Mouse (Mus musculus): ENCODE results near the gene Usp21. TPM values are rescaled to one million over a fixed set of nuclear protein-coding genes. Genes with fewer than 3 reads are reported as not detected.
A peak's percentile ranks its signal among the peaks of the same experiment; 100 is the strongest.

The Usp21 gene
- polyA plus RNA-seq, 1 experiment from 2014 or later = 59.4 TPM

GRCm38 (mm10) chr1:171271196-171271595 lies 16.6 kb downstream of the Usp21 start:
- H3K9me3 ChIP-seq (replicated peaks; ENCODE audit: low read length) = no peaks in the 10 kb centered on the region
- H3K9ac ChIP-seq (ENCODE audit: low read depth, low read length) = peak overlapping the region; percentile 64; the same call in 1 of the 2 replicates
- peaks cover 26% of the 10 kb centered on the region for H3K36me3 ChIP-seq (ENCODE audit: insufficient read depth, low read length)
- 38% methylated on average over 9 of the region's 9 CpGs for WGBS
- ATAC-seq (replicated peaks; ENCODE audit: low FRiP score, low read depth) (no peak), DNase-seq (ENCODE audit: low spot score) (no peak)
- no peak for TF ChIP-seq CTCF (IDR thresholded peaks at IDR 0.05; ENCODE audit: low read depth)
- H3K4me1 ChIP-seq (replicated peaks; ENCODE audit: insufficient read depth, low read length) = peaks cover 12% of the 10 kb centered on the region; the same call in 1 of the 2 replicates
- peak overlapping the region; percentile 63 for H3K27ac ChIP-seq
- no peaks in the 10 kb centered on the region for H3K27me3 ChIP-seq (ENCODE audit: insufficient read depth, low read length)
- peak overlapping the region; percentile 64 for H3K4me3 ChIP-seq (replicated peaks; ENCODE audit: low read depth, low read length)
- H3K4me2 ChIP-seq (ENCODE audit: low read length) = peak overlapping the region; percentile 83

- DNase-seq (ENCODE audit: low spot score) (peak; percentile 56), ATAC-seq (replicated peaks; ENCODE audit: low FRiP score, low read depth) (peak; percentile 89)
- no peak for TF ChIP-seq CTCF (IDR thresholded peaks at IDR 0.05; ENCODE audit: low read depth)
- H3K4me3 ChIP-seq (replicated peaks; ENCODE audit: low read depth, low read length) = peak overlapping the region; percentile 64
- peak overlapping the region; percentile 64 for H3K9ac ChIP-seq (ENCODE audit: low read depth, low read length)
- H3K27me3 ChIP-seq (ENCODE audit: insufficient read depth, low read length) = no peaks in the 10 kb centered on the region
- peak overlapping the region; percentile 63 for H3K27ac ChIP-seq
- H3K36me3 ChIP-seq (ENCODE audit: insufficient read depth, low read length) = peaks cover 20% of the 10 kb centered on the region
- peak overlapping the region; percentile 83 for H3K4me2 ChIP-seq (ENCODE audit: low read length)
- WGBS = under 1% methylated on average over 19 of the region's 19 CpGs
- no peaks in the 10 kb centered on the region for H3K9me3 ChIP-seq (replicated peaks; ENCODE audit: low read length)
- peaks cover 12% of the 10 kb centered on the region; the same call in 1 of the 2 replicates for H3K4me1 ChIP-seq (replicated peaks; ENCODE audit: insufficient read depth, low read length)
These were observed 17.3 kb downstream of the Usp21 start for GRCm38 (mm10) chr1:171270573-171270900.

GRCm38 (mm10) chr1:171269848-171270572 lies 17.8 kb downstream of the Usp21 start, which contains the start of gene B4galt3:
Gene B4galt3, plus strand, starts transcription at chr1:171270328.
- H3K36me3 ChIP-seq (ENCODE audit: insufficient read depth, low read length) = peaks cover 15% of the 10 kb centered on the region
- peak within 1 kb of the TSS; percentile 64 for H3K4me3 ChIP-seq (replicated peaks; ENCODE audit: low read depth, low read length)
- H3K9me3 ChIP-seq (replicated peaks; ENCODE audit: low read length) = no peaks in the 10 kb centered on the region
- peak within 1 kb of the TSS; percentile 83 for H3K4me2 ChIP-seq (ENCODE audit: low read length)
- 3% methylated on average over 36 of the region's 36 CpGs for WGBS
- H3K4me1 ChIP-seq (replicated peaks; ENCODE audit: insufficient read depth, low read length) = peaks cover 12% of the 10 kb centered on the region; the same call in 1 of the 2 replicates
- ATAC-seq (replicated peaks; ENCODE audit: low FRiP score, low read depth) (peak; percentile 95), DNase-seq (ENCODE audit: low spot score) (peak; percentile 93)
- H3K9ac ChIP-seq (ENCODE audit: low read depth, low read length) = peak within 1 kb of the TSS; percentile 64
- no peaks in the 10 kb centered on the region for H3K27me3 ChIP-seq (ENCODE audit: insufficient read depth, low read length)
- H3K27ac ChIP-seq = peak within 1 kb of the TSS; percentile 63
- TF ChIP-seq CTCF (IDR thresholded peaks at IDR 0.05; ENCODE audit: low read depth) = no peak

GRCm38 (mm10) chr1:171268341-171268740 lies 19.4 kb downstream of the Usp21 start:
- no peaks in the 10 kb centered on the region for H3K36me3 ChIP-seq (ENCODE audit: insufficient read depth, low read length)
- no peak for ATAC-seq (replicated peaks; ENCODE audit: low FRiP score, low read depth)
- no peak for DNase-seq (ENCODE audit: low spot score)
- no peak for TF ChIP-seq CTCF (IDR thresholded peaks at IDR 0.05; ENCODE audit: low read depth)
- H3K27ac ChIP-seq = no peak overlapping the region
- H3K4me2 ChIP-seq (ENCODE audit: low read length) = no peak overlapping the region
- no peaks in the 10 kb centered on the region for H3K27me3 ChIP-seq (ENCODE audit: insufficient read depth, low read length)
- H3K9ac ChIP-seq (ENCODE audit: low read depth, low read length) = no peak overlapping the region
- 76% methylated on average over 1 of the region's 1 CpGs for WGBS
- no peaks in the 10 kb centered on the region for H3K9me3 ChIP-seq (replicated peaks; ENCODE audit: low read length)
- H3K4me3 ChIP-seq (replicated peaks; ENCODE audit: low read depth, low read length) = no peak overlapping the region
- H3K4me1 ChIP-seq (replicated peaks; ENCODE audit: insufficient read depth, low read length) = peaks cover 16% of the 10 kb centered on the region; the same call in 1 of the 2 replicates

- Histone ChIP-seq H3K27ac (no peak overlapping the region), H3K4me1 (replicated peaks; ENCODE audit: insufficient read depth, low read length) (peaks cover 16% of the 10 kb centered on the region), H3K9ac (ENCODE audit: low read depth, low read length) (no peak overlapping the region), H3K4me3 (replicated peaks; ENCODE audit: low read depth, low read length) (no peak overlapping the region), H3K36me3 (ENCODE audit: insufficient read depth, low read length) (no peaks in the 10 kb centered on the region), H3K9me3 (replicated peaks; ENCODE audit: low read length) (no peaks in the 10 kb centered on the region), H3K27me3 (ENCODE audit: insufficient read depth, low read length) (no peaks in the 10 kb centered on the region), H3K4me2 (ENCODE audit: low read length) (no peak overlapping the region)
- ATAC-seq (replicated peaks; ENCODE audit: low FRiP score, low read depth) = no peak
- TF ChIP-seq CTCF (IDR thresholded peaks at IDR 0.05; ENCODE audit: low read depth) = no peak
- no peak for DNase-seq (ENCODE audit: low spot score)
- 58% methylated on average over 4 of the region's 4 CpGs for WGBS
These were observed 21.6 kb downstream of the Usp21 start for GRCm38 (mm10) chr1:171265971-171266744.

GRCm38 (mm10) chr1:171263666-171264461 lies 23.9 kb downstream of the Usp21 start:
- H3K9ac ChIP-seq (ENCODE audit: low read depth, low read length) = no peak overlapping the region
- no peak overlapping the region for H3K4me3 ChIP-seq (replicated peaks; ENCODE audit: low read depth, low read length)
- H3K9me3 ChIP-seq (replicated peaks; ENCODE audit: low read length) = no peaks in the 10 kb centered on the region
- 0 out of 2 replicates have a peak, but pooled peaks cover 3% of the 10 kb centered on the region for H3K36me3 ChIP-seq (ENCODE audit: insufficient read depth, low read length)
- peaks cover 11% of the 10 kb centered on the region for H3K4me1 ChIP-seq (replicated peaks; ENCODE audit: insufficient read depth, low read length)
- peak overlapping the region; percentile 89 for H3K27ac ChIP-seq
- H3K4me2 ChIP-seq (ENCODE audit: low read length) = no peak overlapping the region
- TF ChIP-seq CTCF (IDR thresholded peaks at IDR 0.05; ENCODE audit: low read depth) = peak; percentile 53
- WGBS = 76% methylated on average over 3 of the region's 3 CpGs
- peak; percentile 60 for DNase-seq (ENCODE audit: low spot score)
- H3K27me3 ChIP-seq (ENCODE audit: insufficient read depth, low read length) = no peaks in the 10 kb centered on the region
- ATAC-seq (replicated peaks; ENCODE audit: low FRiP score, low read depth) = no peak
